Mouse (Mus musculus): ENCODE data around the gene Katnal1. TPM values are rescaled to one million over a fixed set of nuclear protein-coding genes. Genes with fewer than 3 reads are reported as not detected.

Katnal1 gene
- polyA plus RNA-seq, 1 experiment from 2014 or later: 17.4 TPM

DNA sequence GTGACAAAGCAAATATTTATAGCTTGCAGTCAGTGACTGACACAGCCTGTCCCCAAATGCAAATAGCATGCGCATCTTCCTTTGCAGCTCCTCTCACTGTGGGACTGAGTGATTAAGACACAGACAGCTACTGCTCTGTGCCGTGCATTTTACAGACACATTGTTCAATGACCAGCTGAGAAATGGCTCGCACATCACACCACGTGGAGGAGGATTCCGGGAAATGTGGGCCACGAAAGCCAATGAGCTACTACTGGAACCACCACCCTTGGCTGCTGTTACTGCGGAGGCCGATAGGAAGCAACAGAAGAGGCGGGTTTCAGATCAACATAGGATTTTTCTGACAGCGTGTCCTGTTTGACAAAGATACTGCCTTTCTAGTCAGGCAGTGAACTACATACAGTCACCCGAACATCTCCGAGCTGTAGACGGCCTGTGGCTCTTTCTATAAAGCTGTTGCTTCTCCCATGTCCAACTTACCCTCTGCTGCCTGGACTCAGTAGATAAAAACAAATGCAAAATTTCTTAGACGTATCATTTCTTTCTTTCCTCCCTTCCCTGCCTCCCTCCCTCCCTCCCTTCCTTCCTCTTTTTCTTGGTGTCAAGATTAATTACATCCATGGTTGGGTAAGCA lies 31.9 kb downstream of the Katnal1 start:
- no peaks in the 10 kb centered on the region for H3K9me3 ChIP-seq (replicated peaks; ENCODE audit: control insufficient read depth, low read length)
- peaks cover 12% of the 10 kb centered on the region for H3K36me3 ChIP-seq (ENCODE audit: control insufficient read depth, insufficient read depth, low read length)
- WGBS (ENCODE audit: insufficient replicate concordance): 71% methylated on average over 14 of the region's 14 CpGs
- no peaks in the 10 kb centered on the region for H3K27me3 ChIP-seq (ENCODE audit: control insufficient read depth, insufficient read depth, low read length)
- H3K27ac ChIP-seq (ENCODE audit: low read depth, low read length): peak overlapping the region; percentile 41; the same call in 1 of the 2 replicates
- H3K4me2 ChIP-seq: no peak overlapping the region
- ATAC-seq (replicated peaks; ENCODE audit: insufficient number of reproducible peaks, low FRiP score, low TSS enrichment): peak; percentile 18; the same call in 1 of the 2 replicates
- H3K4me1 ChIP-seq (ENCODE audit: control insufficient read depth, insufficient read depth, low read length): peaks cover 8% of the 10 kb centered on the region; the same call in 1 of the 2 replicates
- H3K4me3 ChIP-seq (ENCODE audit: low read depth, low read length): no peak overlapping the region
- H3K9ac ChIP-seq (ENCODE audit: low read depth, low read length): no peak overlapping the region

DNA sequence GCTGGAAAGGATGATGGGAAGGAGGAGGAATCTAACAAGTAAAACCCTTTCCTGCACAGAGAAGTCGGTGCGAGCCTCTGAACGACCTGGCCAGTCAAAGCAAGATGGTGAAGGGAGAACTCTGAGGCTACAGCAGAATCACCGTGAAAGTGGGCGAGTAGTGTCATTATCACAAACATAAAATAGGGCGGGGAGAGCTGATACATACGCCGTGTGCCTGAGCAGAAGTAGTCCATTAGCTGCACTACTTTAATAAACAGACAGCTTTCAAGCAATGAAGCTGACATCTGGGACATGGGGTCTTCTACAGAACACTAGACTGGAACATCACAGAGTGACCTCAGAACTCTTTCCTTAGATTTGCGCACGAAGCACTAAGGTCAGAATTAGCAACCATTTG lies 32.6 kb downstream of the Katnal1 start:
- no peak overlapping the region for H3K9ac ChIP-seq (ENCODE audit: low read depth, low read length)
- H3K9me3 ChIP-seq (replicated peaks; ENCODE audit: control insufficient read depth, low read length): no peaks in the 10 kb centered on the region
- H3K4me1 ChIP-seq (ENCODE audit: control insufficient read depth, insufficient read depth, low read length): peaks cover 8% of the 10 kb centered on the region; the same call in 1 of the 2 replicates
- peaks cover 13% of the 10 kb centered on the region for H3K36me3 ChIP-seq (ENCODE audit: control insufficient read depth, insufficient read depth, low read length)
- WGBS (ENCODE audit: insufficient replicate concordance): 80% methylated on average over 10 of the region's 10 CpGs
- H3K27me3 ChIP-seq (ENCODE audit: control insufficient read depth, insufficient read depth, low read length): no peaks in the 10 kb centered on the region
- H3K4me3 ChIP-seq (ENCODE audit: low read depth, low read length): no peak overlapping the region
- H3K27ac ChIP-seq (ENCODE audit: low read depth, low read length): no peak overlapping the region
- H3K4me2 ChIP-seq: no peak overlapping the region
- no peak for ATAC-seq (replicated peaks; ENCODE audit: insufficient number of reproducible peaks, low FRiP score, low TSS enrichment)

DNA sequence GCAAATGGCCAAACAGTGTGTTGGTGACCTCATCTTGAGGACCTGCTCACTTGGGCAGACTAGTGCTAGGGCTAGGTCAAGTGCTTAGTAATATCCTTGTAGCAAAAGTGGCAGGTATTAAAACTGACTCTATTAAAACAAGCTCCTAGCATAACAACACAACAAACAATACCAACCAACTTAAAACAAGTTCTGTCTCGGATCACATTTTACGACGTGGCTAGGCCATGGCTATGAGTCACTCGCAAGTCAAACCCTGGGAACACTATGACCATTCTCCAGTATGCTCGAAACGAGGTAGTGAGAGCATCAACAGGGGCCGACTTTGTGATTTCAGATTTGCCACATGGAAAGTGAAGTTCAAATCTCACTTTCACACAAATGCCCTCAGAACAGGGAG lies 33.3 kb downstream of the Katnal1 start:
- Histone ChIP-seq H3K36me3 (ENCODE audit: control insufficient read depth, insufficient read depth, low read length) (peaks cover 15% of the 10 kb centered on the region), H3K4me2 (no peak overlapping the region), H3K4me1 (ENCODE audit: control insufficient read depth, insufficient read depth, low read length) (peaks cover 8% of the 10 kb centered on the region; the same call in 1 of the 2 replicates), H3K27me3 (ENCODE audit: control insufficient read depth, insufficient read depth, low read length) (no peaks in the 10 kb centered on the region), H3K4me3 (ENCODE audit: low read depth, low read length) (no peak overlapping the region), H3K9ac (ENCODE audit: low read depth, low read length) (no peak overlapping the region), H3K27ac (ENCODE audit: low read depth, low read length) (no peak overlapping the region), H3K9me3 (replicated peaks; ENCODE audit: control insufficient read depth, low read length) (no peaks in the 10 kb centered on the region)
- WGBS (ENCODE audit: insufficient replicate concordance): 84% methylated on average over 7 of the region's 7 CpGs
- ATAC-seq (replicated peaks; ENCODE audit: insufficient number of reproducible peaks, low FRiP score, low TSS enrichment): no peak

DNA sequence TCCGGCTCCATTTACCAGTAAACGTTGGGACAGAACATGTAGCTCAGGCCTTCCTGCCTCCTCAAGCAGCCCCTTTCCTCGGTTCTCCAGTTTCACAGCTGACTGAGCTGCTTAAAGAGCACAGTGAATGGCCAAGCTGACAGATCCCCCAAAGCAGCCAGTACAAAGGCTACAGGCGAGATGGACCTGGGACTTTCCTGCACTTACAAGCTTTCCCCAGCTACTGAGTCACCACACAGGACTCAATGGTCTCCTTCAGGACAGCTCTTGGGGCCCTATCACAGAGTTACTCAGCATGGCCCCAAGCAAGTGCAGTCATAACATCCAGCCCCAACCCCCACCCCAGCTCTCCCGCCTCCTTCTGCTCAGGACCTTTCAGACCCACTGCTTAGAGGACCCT lies 34.1 kb downstream of the Katnal1 start:
- Histone ChIP-seq H3K9me3 (replicated peaks; ENCODE audit: control insufficient read depth, low read length) (no peaks in the 10 kb centered on the region), H3K9ac (ENCODE audit: low read depth, low read length) (no peak overlapping the region), H3K27me3 (ENCODE audit: control insufficient read depth, insufficient read depth, low read length) (no peaks in the 10 kb centered on the region), H3K4me2 (no peak overlapping the region), H3K4me3 (ENCODE audit: low read depth, low read length) (no peak overlapping the region), H3K4me1 (ENCODE audit: control insufficient read depth, insufficient read depth, low read length) (peaks cover 8% of the 10 kb centered on the region; the same call in 1 of the 2 replicates), H3K27ac (ENCODE audit: low read depth, low read length) (no peak overlapping the region), H3K36me3 (ENCODE audit: control insufficient read depth, insufficient read depth, low read length) (peaks cover 21% of the 10 kb centered on the region)
- WGBS (ENCODE audit: insufficient replicate concordance): 46% methylated on average over 5 of the region's 5 CpGs
- ATAC-seq (replicated peaks; ENCODE audit: insufficient number of reproducible peaks, low FRiP score, low TSS enrichment): no peak

DNA sequence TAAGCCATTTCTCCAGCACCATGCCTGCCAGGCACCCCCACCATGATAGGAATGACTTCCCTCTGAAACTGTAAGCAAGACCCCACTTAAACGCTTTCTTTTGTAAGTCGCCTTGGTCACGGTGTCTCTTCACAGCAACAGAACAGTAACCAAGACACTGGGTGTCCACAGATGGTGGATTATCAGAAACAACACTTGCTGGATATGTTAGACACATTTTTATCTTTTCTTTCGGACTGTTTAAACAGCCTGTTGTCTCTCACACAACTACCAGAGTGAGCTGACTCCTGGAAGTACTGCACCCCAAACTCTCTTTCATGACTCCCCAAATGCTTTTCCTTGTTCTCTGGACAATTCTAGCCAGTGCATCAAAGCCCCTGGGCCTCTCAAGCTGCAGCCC lies 38.9 kb downstream of the Katnal1 start:
- Histone ChIP-seq H3K27me3 (ENCODE audit: control insufficient read depth, insufficient read depth, low read length) (no peaks in the 10 kb centered on the region), H3K9ac (ENCODE audit: low read depth, low read length) (no peak overlapping the region), H3K27ac (ENCODE audit: low read depth, low read length) (no peak overlapping the region), H3K36me3 (ENCODE audit: control insufficient read depth, insufficient read depth, low read length) (peaks cover 30% of the 10 kb centered on the region), H3K4me3 (ENCODE audit: low read depth, low read length) (no peak overlapping the region), H3K4me2 (no peak overlapping the region), H3K4me1 (ENCODE audit: control insufficient read depth, insufficient read depth, low read length) (peaks cover 4% of the 10 kb centered on the region; the same call in 1 of the 2 replicates), H3K9me3 (replicated peaks; ENCODE audit: control insufficient read depth, low read length) (no peaks in the 10 kb centered on the region)
- WGBS (ENCODE audit: insufficient replicate concordance): 88% methylated on average over 4 of the region's 4 CpGs
- ATAC-seq (replicated peaks; ENCODE audit: insufficient number of reproducible peaks, low FRiP score, low TSS enrichment): no peak

DNA sequence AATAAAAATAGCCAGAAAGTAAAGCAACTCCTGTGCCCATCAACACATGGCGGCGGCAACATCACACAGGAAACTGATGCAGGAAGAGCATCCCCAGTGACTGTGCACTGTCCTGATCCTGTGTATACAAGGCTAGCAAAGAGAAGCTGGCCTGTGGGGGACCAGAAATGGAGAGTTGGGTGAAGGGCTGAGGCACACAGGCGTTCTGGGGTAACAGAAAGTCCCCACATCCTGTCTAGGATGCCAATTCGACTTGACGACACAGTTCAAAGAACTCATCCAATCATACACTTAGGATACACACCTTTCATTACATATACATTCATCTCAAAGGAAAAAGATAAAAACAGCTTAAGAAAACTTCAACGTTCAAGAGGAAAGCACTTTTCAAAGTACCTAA lies 41.1 kb downstream of the Katnal1 start:
- Histone ChIP-seq H3K4me1 (ENCODE audit: control insufficient read depth, insufficient read depth, low read length) (no peaks in the 10 kb centered on the region), H3K4me3 (ENCODE audit: low read depth, low read length) (no peak overlapping the region), H3K27me3 (ENCODE audit: control insufficient read depth, insufficient read depth, low read length) (no peaks in the 10 kb centered on the region), H3K36me3 (ENCODE audit: control insufficient read depth, insufficient read depth, low read length) (peaks cover 25% of the 10 kb centered on the region), H3K4me2 (no peak overlapping the region), H3K9me3 (replicated peaks; ENCODE audit: control insufficient read depth, low read length) (no peaks in the 10 kb centered on the region), H3K27ac (ENCODE audit: low read depth, low read length) (no peak overlapping the region), H3K9ac (ENCODE audit: low read depth, low read length) (no peak overlapping the region)
- 83% methylated on average over 6 of the region's 6 CpGs for WGBS (ENCODE audit: insufficient replicate concordance)
- no peak for ATAC-seq (replicated peaks; ENCODE audit: insufficient number of reproducible peaks, low FRiP score, low TSS enrichment)

DNA sequence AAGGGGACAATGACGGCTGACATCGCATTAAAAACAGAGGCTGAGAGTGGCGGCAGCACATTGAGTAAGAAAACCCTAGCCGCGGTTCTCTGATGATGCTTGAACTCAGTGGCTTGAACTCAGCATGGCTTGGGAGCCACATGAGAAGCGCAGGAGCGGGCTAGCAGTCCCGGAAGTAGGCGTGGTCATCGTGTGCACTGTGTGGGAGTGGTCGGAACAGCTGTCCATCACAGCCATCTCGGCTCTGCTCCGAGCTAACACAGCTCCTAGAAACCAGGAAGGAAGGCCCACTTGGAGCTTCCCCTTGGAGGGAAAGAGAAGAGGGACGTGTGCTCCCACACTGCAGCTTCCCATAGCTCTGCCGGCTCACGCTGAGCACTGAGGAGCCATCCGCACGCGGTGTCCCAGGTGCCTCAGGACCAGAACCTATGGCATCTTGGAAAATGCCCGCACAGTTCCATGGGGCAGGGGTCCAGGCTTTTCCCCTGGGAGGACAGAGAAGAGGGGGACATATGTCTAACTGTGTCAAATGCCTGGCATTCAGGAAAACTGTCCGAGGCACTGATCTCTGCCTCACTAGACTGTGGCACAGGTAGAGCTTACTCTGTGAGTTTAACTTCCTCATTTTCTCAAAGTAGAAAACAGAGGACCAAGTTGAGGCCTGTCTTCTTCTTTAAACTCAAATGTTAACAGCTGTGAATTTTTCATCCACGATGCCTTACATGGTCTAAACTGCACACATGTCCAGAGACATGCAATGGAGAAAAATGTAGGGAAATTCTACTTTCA lies 43.1 kb downstream of the Katnal1 start:
- H3K9me3 ChIP-seq (replicated peaks; ENCODE audit: control insufficient read depth, low read length): no peaks in the 10 kb centered on the region
- peak overlapping the region; percentile 56; the same call in 1 of the 2 replicates for H3K9ac ChIP-seq (ENCODE audit: low read depth, low read length)
- WGBS (ENCODE audit: insufficient replicate concordance): 28% methylated on average over 22 of the region's 22 CpGs
- peak overlapping the region; percentile 55 for H3K4me2 ChIP-seq
- no peak overlapping the region for H3K27ac ChIP-seq (ENCODE audit: low read depth, low read length)
- ATAC-seq (replicated peaks; ENCODE audit: insufficient number of reproducible peaks, low FRiP score, low TSS enrichment): peak; percentile 88
- no peaks in the 10 kb centered on the region for H3K27me3 ChIP-seq (ENCODE audit: control insufficient read depth, insufficient read depth, low read length)
- no peaks in the 10 kb centered on the region for H3K4me1 ChIP-seq (ENCODE audit: control insufficient read depth, insufficient read depth, low read length)
- peak overlapping the region; percentile 21; the same call in 1 of the 2 replicates for H3K4me3 ChIP-seq (ENCODE audit: low read depth, low read length)
- peaks cover 14% of the 10 kb centered on the region for H3K36me3 ChIP-seq (ENCODE audit: control insufficient read depth, insufficient read depth, low read length)

DNA sequence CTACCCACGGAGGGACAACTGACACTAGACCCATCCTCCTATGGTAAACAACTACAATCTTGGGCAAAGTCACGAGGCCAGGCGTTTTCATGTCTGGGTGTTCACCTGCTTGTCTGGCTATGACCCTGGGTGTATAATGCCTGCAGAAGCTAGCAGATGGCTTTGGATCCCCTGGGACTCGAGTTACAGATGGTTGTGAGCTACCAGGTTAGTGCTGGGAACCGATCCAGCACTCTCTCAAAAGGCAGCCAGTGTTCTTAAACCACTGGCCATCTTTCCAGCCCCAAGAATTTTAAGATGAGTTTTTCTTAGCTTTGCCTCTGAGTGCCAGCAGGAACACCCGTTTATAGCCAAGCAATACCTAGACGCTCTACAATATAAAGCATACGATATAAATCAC lies 45.4 kb downstream of the Katnal1 start:
- no peaks in the 10 kb centered on the region for H3K27me3 ChIP-seq (ENCODE audit: control insufficient read depth, insufficient read depth, low read length)
- no peaks in the 10 kb centered on the region for H3K4me1 ChIP-seq (ENCODE audit: control insufficient read depth, insufficient read depth, low read length)
- WGBS (ENCODE audit: insufficient replicate concordance): 81% methylated on average over 8 of the region's 8 CpGs
- no peaks in the 10 kb centered on the region for H3K9me3 ChIP-seq (replicated peaks; ENCODE audit: control insufficient read depth, low read length)
- H3K4me3 ChIP-seq (ENCODE audit: low read depth, low read length): no peak overlapping the region
- H3K9ac ChIP-seq (ENCODE audit: low read depth, low read length): no peak overlapping the region
- no peak overlapping the region for H3K4me2 ChIP-seq
- H3K27ac ChIP-seq (ENCODE audit: low read depth, low read length): no peak overlapping the region
- H3K36me3 ChIP-seq (ENCODE audit: control insufficient read depth, insufficient read depth, low read length): peaks cover 11% of the 10 kb centered on the region
- ATAC-seq (replicated peaks; ENCODE audit: insufficient number of reproducible peaks, low FRiP score, low TSS enrichment): no peak
